Mouse (Mus musculus): ENCODE data around the gene Macf1. TPM values are rescaled to one million over a fixed set of nuclear protein-coding genes. Genes with fewer than 3 reads are reported as not detected.

Gene Macf1
- polyA plus RNA-seq, 1 experiment from 2014 or later = 35.3 TPM

- no peaks in the 10 kb centered on the region for H3K36me3 ChIP-seq (ENCODE audit: control insufficient read depth, insufficient read depth, low read length)
- ATAC-seq (ENCODE audit: insufficient read depth, low FRiP score) = no peak
- H3K4me2 ChIP-seq (ENCODE audit: low read depth, low read length) = no peak overlapping the region
- H3K9ac ChIP-seq (ENCODE audit: low read length) = no peak overlapping the region
- peaks cover 12% of the 10 kb centered on the region; the same call in 1 of the 2 replicates for H3K4me1 ChIP-seq (ENCODE audit: control insufficient read depth, insufficient read depth, low read length)
- 67% methylated on average over 3 of the region's 3 CpGs for WGBS
- H3K27ac ChIP-seq (ENCODE audit: low read length) = peak overlapping the region; percentile 23; the same call in 1 of the 2 replicates
- H3K27me3 ChIP-seq (ENCODE audit: control insufficient read depth, insufficient read depth, low read length) = no peaks in the 10 kb centered on the region
- no peak overlapping the region for H3K4me3 ChIP-seq (replicated peaks; ENCODE audit: low read length)
- H3K9me3 ChIP-seq (replicated peaks; ENCODE audit: control insufficient read depth, low read length) = no peaks in the 10 kb centered on the region
These were observed 32.0 kb downstream of the Macf1 start for GRCm38 (mm10) chr4:123652130-123652529.

- no peak overlapping the region for H3K9ac ChIP-seq (ENCODE audit: low read length)
- no peaks in the 10 kb centered on the region for H3K9me3 ChIP-seq (replicated peaks; ENCODE audit: control insufficient read depth, low read length)
- 87% methylated on average over 6 of the region's 6 CpGs for WGBS
- H3K27ac ChIP-seq (ENCODE audit: low read length) = no peak overlapping the region
- H3K36me3 ChIP-seq (ENCODE audit: control insufficient read depth, insufficient read depth, low read length) = no peaks in the 10 kb centered on the region
- no peak for ATAC-seq (ENCODE audit: insufficient read depth, low FRiP score)
- H3K4me3 ChIP-seq (replicated peaks; ENCODE audit: low read length) = no peak overlapping the region
- H3K4me1 ChIP-seq (ENCODE audit: control insufficient read depth, insufficient read depth, low read length) = peaks cover 10% of the 10 kb centered on the region; the same call in 1 of the 2 replicates
- H3K27me3 ChIP-seq (ENCODE audit: control insufficient read depth, insufficient read depth, low read length) = no peaks in the 10 kb centered on the region
- H3K4me2 ChIP-seq (ENCODE audit: low read depth, low read length) = no peak overlapping the region
These were observed 35.0 kb downstream of the Macf1 start for GRCm38 (mm10) chr4:123649131-123649530.

GRCm38 (mm10) chr4:123647668-123648067, 36.5 kb downstream of the Macf1 start:
- 85% methylated on average over 4 of the region's 4 CpGs for WGBS
- H3K27ac ChIP-seq (ENCODE audit: low read length) = no peak overlapping the region
- H3K4me2 ChIP-seq (ENCODE audit: low read depth, low read length) = no peak overlapping the region
- no peak overlapping the region for H3K9ac ChIP-seq (ENCODE audit: low read length)
- H3K36me3 ChIP-seq (ENCODE audit: control insufficient read depth, insufficient read depth, low read length) = no peaks in the 10 kb centered on the region
- no peaks in the 10 kb centered on the region for H3K27me3 ChIP-seq (ENCODE audit: control insufficient read depth, insufficient read depth, low read length)
- H3K9me3 ChIP-seq (replicated peaks; ENCODE audit: control insufficient read depth, low read length) = no peaks in the 10 kb centered on the region
- no peak for ATAC-seq (ENCODE audit: insufficient read depth, low FRiP score)
- no peak overlapping the region for H3K4me3 ChIP-seq (replicated peaks; ENCODE audit: low read length)
- H3K4me1 ChIP-seq (ENCODE audit: control insufficient read depth, insufficient read depth, low read length) = peaks cover 19% of the 10 kb centered on the region

GRCm38 (mm10) chr4:123647109-123647508, 37.1 kb downstream of the Macf1 start:
- 57% methylated on average over 2 of the region's 2 CpGs for WGBS
- H3K9me3 ChIP-seq (replicated peaks; ENCODE audit: control insufficient read depth, low read length) = no peaks in the 10 kb centered on the region
- H3K4me2 ChIP-seq (ENCODE audit: low read depth, low read length) = no peak overlapping the region
- no peaks in the 10 kb centered on the region for H3K27me3 ChIP-seq (ENCODE audit: control insufficient read depth, insufficient read depth, low read length)
- H3K27ac ChIP-seq (ENCODE audit: low read length) = no peak overlapping the region
- H3K4me3 ChIP-seq (replicated peaks; ENCODE audit: low read length) = no peak overlapping the region
- no peak for ATAC-seq (ENCODE audit: insufficient read depth, low FRiP score)
- no peaks in the 10 kb centered on the region for H3K36me3 ChIP-seq (ENCODE audit: control insufficient read depth, insufficient read depth, low read length)
- H3K9ac ChIP-seq (ENCODE audit: low read length) = no peak overlapping the region
- H3K4me1 ChIP-seq (ENCODE audit: control insufficient read depth, insufficient read depth, low read length) = peaks cover 13% of the 10 kb centered on the region

- no peak for ATAC-seq (ENCODE audit: insufficient read depth, low FRiP score)
- no peak overlapping the region for H3K9ac ChIP-seq (ENCODE audit: low read length)
- H3K36me3 ChIP-seq (ENCODE audit: control insufficient read depth, insufficient read depth, low read length) = no peaks in the 10 kb centered on the region
- H3K4me3 ChIP-seq (replicated peaks; ENCODE audit: low read length) = no peak overlapping the region
- peaks cover 12% of the 10 kb centered on the region for H3K4me1 ChIP-seq (ENCODE audit: control insufficient read depth, insufficient read depth, low read length)
- H3K4me2 ChIP-seq (ENCODE audit: low read depth, low read length) = no peak overlapping the region
- WGBS = 87% methylated on average over 3 of the region's 3 CpGs
- no peak overlapping the region for H3K27ac ChIP-seq (ENCODE audit: low read length)
- H3K9me3 ChIP-seq (replicated peaks; ENCODE audit: control insufficient read depth, low read length) = no peaks in the 10 kb centered on the region
- no peaks in the 10 kb centered on the region for H3K27me3 ChIP-seq (ENCODE audit: control insufficient read depth, insufficient read depth, low read length)
These were observed 38.8 kb downstream of the Macf1 start for GRCm38 (mm10) chr4:123645246-123645845.

GRCm38 (mm10) chr4:123643561-123643960, 40.6 kb downstream of the Macf1 start:
- no peaks in the 10 kb centered on the region for H3K27me3 ChIP-seq (ENCODE audit: control insufficient read depth, insufficient read depth, low read length)
- no peaks in the 10 kb centered on the region for H3K36me3 ChIP-seq (ENCODE audit: control insufficient read depth, insufficient read depth, low read length)
- no peak overlapping the region for H3K9ac ChIP-seq (ENCODE audit: low read length)
- peaks cover 12% of the 10 kb centered on the region for H3K4me1 ChIP-seq (ENCODE audit: control insufficient read depth, insufficient read depth, low read length)
- no peak overlapping the region for H3K4me2 ChIP-seq (ENCODE audit: low read depth, low read length)
- H3K27ac ChIP-seq (ENCODE audit: low read length) = peak overlapping the region; percentile 34
- 62% methylated on average over 6 of the region's 6 CpGs for WGBS
- no peak overlapping the region for H3K4me3 ChIP-seq (replicated peaks; ENCODE audit: low read length)
- H3K9me3 ChIP-seq (replicated peaks; ENCODE audit: control insufficient read depth, low read length) = no peaks in the 10 kb centered on the region
- ATAC-seq (ENCODE audit: insufficient read depth, low FRiP score) = no peak

- Histone ChIP-seq H3K4me1 (ENCODE audit: control insufficient read depth, insufficient read depth, low read length) (peaks cover 12% of the 10 kb centered on the region), H3K4me2 (ENCODE audit: low read depth, low read length) (no peak overlapping the region), H3K36me3 (ENCODE audit: control insufficient read depth, insufficient read depth, low read length) (no peaks in the 10 kb centered on the region), H3K9ac (ENCODE audit: low read length) (no peak overlapping the region), H3K4me3 (replicated peaks; ENCODE audit: low read length) (no peak overlapping the region), H3K27me3 (ENCODE audit: control insufficient read depth, insufficient read depth, low read length) (no peaks in the 10 kb centered on the region), H3K27ac (ENCODE audit: low read length) (peak overlapping the region; percentile 34), H3K9me3 (replicated peaks; ENCODE audit: control insufficient read depth, low read length) (no peaks in the 10 kb centered on the region)
- 35% methylated on average over 5 of the region's 5 CpGs for WGBS
- peak; percentile 60; the same call in 1 of the 2 replicates for ATAC-seq (ENCODE audit: insufficient read depth, low FRiP score)
These were observed 41.3 kb downstream of the Macf1 start for GRCm38 (mm10) chr4:123642877-123643276.

GRCm38 (mm10) chr4:123637136-123637535, 47.0 kb downstream of the Macf1 start:
- ATAC-seq (ENCODE audit: insufficient read depth, low FRiP score) = peak; percentile 79
- Histone ChIP-seq H3K9ac (ENCODE audit: low read length) (no peak overlapping the region), H3K4me2 (ENCODE audit: low read depth, low read length) (no peak overlapping the region), H3K4me1 (ENCODE audit: control insufficient read depth, insufficient read depth, low read length) (no peaks in the 10 kb centered on the region; the same call in 1 of the 2 replicates), H3K36me3 (ENCODE audit: control insufficient read depth, insufficient read depth, low read length) (no peaks in the 10 kb centered on the region), H3K9me3 (replicated peaks; ENCODE audit: control insufficient read depth, low read length) (no peaks in the 10 kb centered on the region), H3K27ac (ENCODE audit: low read length) (no peak overlapping the region), H3K4me3 (replicated peaks; ENCODE audit: low read length) (no peak overlapping the region), H3K27me3 (ENCODE audit: control insufficient read depth, insufficient read depth, low read length) (no peaks in the 10 kb centered on the region)
- WGBS = 58% methylated on average over 6 of the region's 6 CpGs

GRCm38 (mm10) chr4:123635428-123635827, 48.7 kb downstream of the Macf1 start:
- Histone ChIP-seq H3K27ac (ENCODE audit: low read length) (peak overlapping the region; percentile 61), H3K4me2 (ENCODE audit: low read depth, low read length) (no peak overlapping the region), H3K9ac (ENCODE audit: low read length) (no peak overlapping the region), H3K4me1 (ENCODE audit: control insufficient read depth, insufficient read depth, low read length) (no peaks in the 10 kb centered on the region; the same call in 1 of the 2 replicates), H3K27me3 (ENCODE audit: control insufficient read depth, insufficient read depth, low read length) (no peaks in the 10 kb centered on the region), H3K4me3 (replicated peaks; ENCODE audit: low read length) (no peak overlapping the region), H3K36me3 (ENCODE audit: control insufficient read depth, insufficient read depth, low read length) (no peaks in the 10 kb centered on the region), H3K9me3 (replicated peaks; ENCODE audit: control insufficient read depth, low read length) (no peaks in the 10 kb centered on the region)
- 20% methylated on average over 1 of the region's 1 CpGs for WGBS
- no peak for ATAC-seq (ENCODE audit: insufficient read depth, low FRiP score)
